Mouse (Mus musculus) thymus, adult 2 months (tissue): ENCODE data around the gene Gm20388. TPM values are rescaled to one million over a fixed set of nuclear protein-coding genes. Genes with fewer than 3 reads are reported as not detected.

Experiments
- DNase-seq: peaks from one replicate; pipeline ENCODE4 v3.0.0; 2021
- H3K27ac ChIP-seq: fragments of 200-500 bp; 2 replicates; pipeline ENCODE4 v1.5.1; 2012; ENCODE audit warnings: low read length, control low read depth; ENCODE audit not compliant: control insufficient read depth, insufficient read depth
- H3K27me3 ChIP-seq: fragments of 200-500 bp; 2 replicates; pipeline ENCODE4 v1.6.1; 2012; ENCODE audit warnings: mild to moderate bottlenecking, low read length, moderate library complexity, mixed read lengths; ENCODE audit not compliant: control insufficient read depth, insufficient read depth
- H3K36me3 ChIP-seq: fragments of 200-500 bp; 2 replicates; pipeline ENCODE4 v1.6.1; 2012; ENCODE audit warnings: mild to moderate bottlenecking, low read length, moderate library complexity; ENCODE audit not compliant: control insufficient read depth, insufficient read depth
- H3K4me1 ChIP-seq: fragments of 200-500 bp; replicated peaks from 2 replicates; pipeline ENCODE4 v1.6.1; 2012; ENCODE audit warnings: low read length; ENCODE audit not compliant: control insufficient read depth, insufficient read depth
- H3K4me3 ChIP-seq: fragments of 200-500 bp; 2 replicates; pipeline ENCODE4 v1.5.1; 2012; ENCODE audit warnings: mild to moderate bottlenecking, low read length, control low read depth, moderate library complexity; ENCODE audit not compliant: control insufficient read depth, insufficient read depth
- CTCF ChIP-seq: fragments of 200-500 bp; IDR thresholded peaks from 2 replicates; pipeline ENCODE4 v1.5.1; 2012; ENCODE audit warnings: mild to moderate bottlenecking, control low read depth, low read length, moderate library complexity, borderline replicate concordance; ENCODE audit not compliant: control insufficient read depth, poor library complexity, insufficient read depth; ENCODE audit errors: extremely low read depth
- POLR2A ChIP-seq: fragments of 200-500 bp; IDR thresholded peaks from 2 replicates; pipeline ENCODE4 v1.6.1; 2012; ENCODE audit warnings: mild to moderate bottlenecking, low read length, control low read depth, moderate library complexity; ENCODE audit not compliant: control insufficient read depth, poor library complexity, insufficient read depth; ENCODE audit errors: extremely low read depth
- whole genome bisulfite sequencing: fragments of 180-500 bp; shearing (Covaris S2); methylation state at CpG from one replicate; pipeline ENCODE4 v1.1.7; 2018; 5-methylcytosine and 5-hydroxymethylcytosine counted together
- polyA plus RNA-seq: library from polyadenylated mRNA; depleted of rRNA; stranded (reverse); fragments of >200 nt; gene quantifications from 2 replicates; pipeline ENCODE4 v1.2.3, GENCODE M21; 2012

Gm20388 gene
- polyA plus RNA-seq, 1 experiment, result 103 TPM

- DNase-seq, result no peak
- no peak overlapping the region for H3K27ac ChIP-seq
- H3K36me3 ChIP-seq, result no peaks in the 10 kb centered on the region
- H3K4me3 ChIP-seq, result no peak overlapping the region
- H3K4me1 ChIP-seq, result 0 out of 2 replicates have a peak, but pooled peaks cover 5% of the 10 kb centered on the region
- 94% methylated on average over 2 of the region's 2 CpGs for WGBS
- H3K27me3 ChIP-seq, result peaks cover 27% of the 10 kb centered on the region
- no peak for TF ChIP-seq CTCF
- no peak for TF ChIP-seq POLR2A
Measured at GRCm38 (mm10) chr8:121123113-121123512, 1212.5 kb downstream of the Gm20388 start.

GRCm38 (mm10) chr8:121124547-121125239, 1214.1 kb downstream of the Gm20388 start:
- H3K27me3 ChIP-seq, result peaks cover 29% of the 10 kb centered on the region
- H3K27ac ChIP-seq, result no peak overlapping the region
- 0 out of 2 replicates have a peak, but pooled peaks cover 5% of the 10 kb centered on the region for H3K4me1 ChIP-seq
- no peak overlapping the region for H3K4me3 ChIP-seq
- no peak for DNase-seq
- WGBS, result 19% methylated on average over 17 of the region's 17 CpGs
- TF ChIP-seq CTCF (no peak), POLR2A (no peak)
- H3K36me3 ChIP-seq, result no peaks in the 10 kb centered on the region

- DNase-seq, result no peak
- no peak for TF ChIP-seq POLR2A
- no peak for TF ChIP-seq CTCF
- Histone ChIP-seq H3K27me3 (peaks cover 29% of the 10 kb centered on the region), H3K4me3 (no peak overlapping the region), H3K36me3 (no peaks in the 10 kb centered on the region), H3K27ac (no peak overlapping the region), H3K4me1 (0 out of 2 replicates have a peak, but pooled peaks cover 5% of the 10 kb centered on the region)
- 6% methylated on average over 36 of the region's 36 CpGs for WGBS
Measured at GRCm38 (mm10) chr8:121125311-121125876, 1214.8 kb downstream of the Gm20388 start.

GRCm38 (mm10) chr8:121126191-121126590, 1215.5 kb downstream of the Gm20388 start:
- no peak for DNase-seq
- H3K27ac ChIP-seq, result no peak overlapping the region
- H3K4me3 ChIP-seq, result no peak overlapping the region
- no peak for TF ChIP-seq CTCF
- TF ChIP-seq POLR2A, result no peak
- 18% methylated on average over 6 of the region's 6 CpGs for WGBS
- no peaks in the 10 kb centered on the region for H3K4me1 ChIP-seq
- H3K36me3 ChIP-seq, result no peaks in the 10 kb centered on the region
- H3K27me3 ChIP-seq, result peaks cover 24% of the 10 kb centered on the region

GRCm38 (mm10) chr8:121126694-121127093, 1216.1 kb downstream of the Gm20388 start:
- Histone ChIP-seq H3K27me3 (peaks cover 22% of the 10 kb centered on the region), H3K4me1 (no peaks in the 10 kb centered on the region), H3K27ac (no peak overlapping the region), H3K4me3 (no peak overlapping the region), H3K36me3 (no peaks in the 10 kb centered on the region)
- WGBS, result 29% methylated on average over 6 of the region's 6 CpGs
- TF ChIP-seq CTCF (no peak), POLR2A (no peak)
- no peak for DNase-seq

- Histone ChIP-seq H3K27ac (no peak overlapping the region), H3K4me3 (no peak overlapping the region), H3K4me1 (no peaks in the 10 kb centered on the region), H3K27me3 (peaks cover 22% of the 10 kb centered on the region), H3K36me3 (no peaks in the 10 kb centered on the region)
- no peak for TF ChIP-seq POLR2A
- TF ChIP-seq CTCF, result no peak
- 17% methylated on average over 11 of the region's 11 CpGs for WGBS
- no peak for DNase-seq
Measured at GRCm38 (mm10) chr8:121127291-121127701, 1216.7 kb downstream of the Gm20388 start.

GRCm38 (mm10) chr8:121127756-121128375, 1217.2 kb downstream of the Gm20388 start, which contains the start of gene Foxl1:
Gene Foxl1 (plus strand): TSS chr8:121127940.
- no peak for TF ChIP-seq CTCF
- TF ChIP-seq POLR2A, result no peak
- no peaks in the 10 kb centered on the region for H3K4me1 ChIP-seq
- H3K27ac ChIP-seq, result no peak within 1 kb of the TSS
- WGBS, result 7% methylated on average over 43 of the region's 43 CpGs
- H3K4me3 ChIP-seq, result no peak within 1 kb of the TSS
- H3K27me3 ChIP-seq, result peaks cover 22% of the 10 kb centered on the region
- DNase-seq, result no peak
- H3K36me3 ChIP-seq, result no peaks in the 10 kb centered on the region
